Mouse (Mus musculus): ENCODE results near the gene Itpa. TPM values are rescaled to one million over a fixed set of nuclear protein-coding genes. Genes with fewer than 3 reads are reported as not detected.

Gene Itpa
- total RNA-seq, 2 experiments from 2014 or later, result 15.9 to 16.5 TPM

DNA sequence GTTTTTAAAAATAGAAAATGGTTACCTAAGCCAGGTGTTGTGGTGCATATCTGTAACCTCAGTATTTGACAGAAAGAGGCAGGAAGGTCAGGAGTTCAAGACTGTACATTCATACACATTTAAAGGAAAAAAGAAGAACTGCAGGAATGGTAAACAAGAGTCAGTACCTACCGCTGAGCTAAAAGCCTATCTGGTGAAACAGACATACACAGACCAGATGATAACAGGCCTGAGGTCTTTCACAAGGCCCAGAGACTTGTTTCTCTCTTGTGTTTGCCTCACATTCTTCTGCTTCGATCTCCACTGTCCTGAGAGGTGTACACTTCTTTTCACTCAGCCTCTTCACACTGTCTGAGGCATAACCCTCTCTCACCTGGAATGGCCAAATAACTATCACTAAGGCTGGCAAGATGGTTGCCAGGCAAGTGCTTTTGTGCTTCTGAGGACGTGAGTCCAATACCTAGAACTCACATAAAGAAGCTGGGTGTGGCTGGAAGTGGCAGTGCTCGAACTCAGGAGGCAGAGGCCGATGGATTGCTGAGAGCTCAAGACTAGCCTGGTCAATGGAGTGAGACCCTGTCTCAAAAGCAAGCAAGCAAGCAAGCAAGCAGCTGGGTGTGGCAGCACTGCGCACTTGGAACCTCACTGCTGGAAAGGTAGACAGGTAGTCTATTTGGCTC, 11.6 kb upstream of the Itpa start:
- DNase-seq, result no peak

DNA sequence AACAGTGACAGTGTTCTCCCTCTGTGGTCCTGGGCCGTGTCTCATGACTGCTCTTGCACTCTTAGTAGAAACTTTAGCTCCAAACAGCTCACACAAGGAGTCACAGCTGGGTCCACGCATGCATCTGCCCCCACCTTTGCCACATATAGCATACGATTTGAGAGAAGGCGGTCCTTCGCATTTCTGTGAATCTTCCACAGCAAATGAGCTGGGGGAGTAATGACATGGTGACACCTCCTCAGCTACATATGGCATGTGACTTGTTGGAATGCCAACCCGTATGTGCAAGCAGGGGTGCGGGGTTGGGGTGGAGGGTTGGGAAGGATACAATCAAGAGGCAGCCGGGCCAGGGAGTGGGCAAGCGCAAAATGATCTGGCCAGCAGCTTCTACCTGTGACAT, 10.9 kb upstream of the Itpa start:
- no peak for DNase-seq

DNA sequence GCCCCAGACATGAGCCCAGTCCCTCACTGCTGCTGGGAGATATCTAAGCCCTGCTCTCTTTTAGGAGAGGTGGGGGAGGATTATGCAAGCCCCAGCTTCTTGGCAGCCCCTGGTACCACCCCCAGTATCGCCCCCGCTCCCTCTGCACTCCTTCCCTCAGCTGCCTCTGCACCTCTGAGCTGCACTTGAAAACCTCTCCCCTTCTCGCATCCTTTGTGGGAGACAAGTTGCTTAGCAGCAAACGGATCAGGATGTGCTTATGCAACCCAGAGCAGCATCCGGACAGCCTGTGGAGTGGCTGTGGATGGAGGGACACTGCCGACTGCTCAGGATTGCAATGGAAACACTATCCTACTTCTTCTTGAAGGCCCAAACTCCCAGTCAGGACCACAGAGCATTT, 9.9 kb upstream of the Itpa start:
- DNase-seq, result no peak

DNA sequence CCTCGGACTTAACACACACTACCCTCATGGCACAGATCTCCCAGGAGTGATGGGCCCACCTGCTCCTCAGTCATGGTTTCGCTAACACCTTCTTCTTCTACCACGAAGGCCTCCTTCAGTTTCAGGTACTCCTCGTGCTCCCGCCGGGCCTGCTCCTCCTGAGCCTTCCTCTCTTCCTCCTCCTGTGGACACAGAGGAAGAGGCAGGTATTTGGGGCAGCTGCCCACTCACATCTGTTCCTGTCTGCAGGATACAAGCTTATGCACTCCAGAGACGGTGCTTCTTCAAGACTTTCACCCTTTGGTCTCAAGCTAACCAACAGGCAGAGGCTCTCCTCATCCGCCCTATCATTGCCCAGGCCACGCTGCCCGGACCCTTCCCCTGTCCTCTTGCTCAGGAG, 8.9 kb upstream of the Itpa start:
- no peak for DNase-seq

DNA sequence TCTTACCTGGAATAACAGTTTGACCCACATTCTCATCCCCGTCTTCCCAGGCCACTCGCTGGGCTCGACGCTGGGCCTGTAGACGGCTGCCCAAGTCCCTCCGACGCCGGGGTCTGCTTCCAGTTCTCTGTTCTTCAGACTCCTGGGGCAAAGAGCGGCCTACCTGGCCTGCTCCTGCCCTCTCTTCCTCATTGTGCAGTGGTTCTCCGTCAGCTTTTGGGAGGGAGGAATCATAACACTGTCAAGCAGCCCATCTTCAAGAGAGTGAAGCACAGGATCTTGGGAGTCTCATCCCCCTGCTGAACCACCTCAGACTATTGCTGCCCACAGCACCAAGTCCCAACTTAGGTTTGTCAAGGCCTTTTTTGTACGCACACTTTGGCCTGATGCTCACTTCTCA, 4.1 kb upstream of the Itpa start:
- no peak for DNase-seq

DNA sequence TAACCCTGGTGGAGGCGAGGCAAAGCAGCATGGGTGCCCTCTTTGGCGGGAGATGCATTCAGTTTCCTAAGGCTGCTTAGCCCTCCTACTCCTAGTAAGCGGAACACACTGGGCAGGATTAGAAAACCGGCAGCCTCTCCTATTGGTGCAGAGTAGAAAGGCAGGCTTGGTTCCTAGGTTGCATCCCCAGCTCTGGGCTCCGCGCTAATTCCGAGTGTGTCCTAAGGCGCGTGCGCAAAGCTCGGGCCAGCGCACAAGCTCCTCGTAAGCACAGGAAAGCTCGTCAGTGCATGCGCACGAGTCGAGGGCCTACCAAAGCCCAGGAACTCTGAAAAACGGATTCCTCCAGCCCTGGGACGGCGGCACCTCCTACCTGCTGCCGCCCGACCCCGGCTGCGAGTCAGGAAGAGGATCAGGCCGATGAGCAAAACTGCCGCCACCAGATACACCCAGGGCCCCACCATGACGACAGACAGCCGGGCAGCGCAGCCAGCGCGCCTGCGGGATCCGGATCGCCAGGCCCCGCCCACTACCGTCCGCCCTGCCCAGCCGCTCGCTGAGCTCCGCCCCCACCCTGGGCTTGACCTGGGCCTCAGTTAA, 3.2 kb upstream of the Itpa start, which contains the start of gene Ddrgk1:
Ddrgk1 (minus strand) TSS at position 558 of the 600 bp plus-strand sequence.
- DNase-seq, result peak; percentile 92

DNA sequence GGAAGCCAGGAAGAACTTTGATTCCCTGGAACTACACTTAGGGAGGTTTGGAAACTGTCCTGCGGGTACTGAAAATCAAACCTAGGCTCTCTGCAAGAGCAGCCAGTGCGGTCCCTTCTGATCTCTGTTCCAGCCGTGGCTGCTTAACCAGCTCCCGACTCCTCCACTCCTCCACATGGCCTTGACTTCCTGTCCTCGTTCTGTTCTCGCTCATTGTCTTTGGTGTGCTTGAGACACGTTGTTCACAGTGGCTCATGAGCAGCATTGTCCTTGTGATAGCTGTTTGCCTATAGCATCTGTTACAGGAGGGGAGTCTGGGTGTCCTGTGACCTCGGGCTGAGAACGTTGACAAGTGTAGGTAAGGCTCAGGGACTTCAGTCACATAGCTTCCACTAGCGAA, 9.8 kb downstream of the Itpa start:
- DNase-seq, result no peak

DNA sequence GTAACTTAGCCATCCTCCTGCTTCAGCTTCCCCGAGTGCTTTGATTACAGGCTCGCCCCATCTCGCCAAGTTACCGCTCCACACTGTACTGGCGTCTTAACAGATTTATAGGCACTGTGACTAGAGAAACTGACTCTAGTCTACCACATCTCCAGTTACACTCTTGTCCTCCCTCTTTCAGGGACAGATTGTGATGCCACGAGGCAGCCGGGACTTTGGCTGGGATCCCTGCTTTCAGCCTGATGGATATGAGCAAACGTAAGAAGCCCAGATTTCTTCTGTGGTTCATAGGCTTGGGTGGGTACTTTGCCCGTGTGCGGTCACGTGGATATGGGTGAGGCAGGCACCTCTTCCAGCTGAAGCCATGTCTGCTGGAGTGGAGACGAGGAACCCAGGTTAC, 11.7 kb downstream of the Itpa start:
- no peak for DNase-seq

DNA sequence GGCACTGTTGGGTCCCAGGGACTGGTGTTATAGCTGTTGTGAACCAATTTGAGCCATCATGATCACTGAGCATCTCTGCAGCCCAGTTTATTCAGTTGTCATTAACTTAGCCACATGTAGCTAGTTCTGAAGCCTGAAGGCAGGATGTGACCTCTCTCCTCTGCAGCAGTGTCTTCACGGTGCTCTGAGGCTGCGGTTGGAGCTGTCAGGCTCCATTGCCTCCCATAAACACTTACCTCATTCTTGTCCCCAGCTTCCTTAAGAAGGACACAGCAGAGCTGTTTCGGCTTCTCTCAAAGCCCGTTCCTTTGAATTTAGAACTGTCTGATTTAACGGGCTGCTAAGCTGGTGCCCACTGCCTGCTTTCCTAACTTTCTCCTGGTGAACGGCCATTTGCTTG, 12.5 kb downstream of the Itpa start:
- DNase-seq, result no peak

DNA sequence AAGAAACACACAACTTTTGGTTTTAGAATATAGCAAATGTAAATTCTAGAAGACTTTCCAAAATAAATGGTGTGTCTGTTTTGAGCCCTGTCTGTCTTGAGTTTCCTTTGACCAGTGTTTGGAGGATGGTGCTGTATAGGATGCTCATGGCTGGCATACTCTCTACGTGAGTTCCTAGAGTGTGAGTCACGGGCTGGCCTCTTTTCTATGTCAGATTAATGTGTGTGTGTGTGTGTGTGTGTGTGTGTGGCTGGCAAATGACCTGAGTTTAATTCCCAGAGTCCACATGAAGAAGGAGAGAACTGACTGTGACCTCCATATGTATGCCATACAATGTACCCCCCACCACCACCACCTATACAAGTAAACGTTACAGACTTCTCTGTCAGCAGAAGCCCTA, 14.1 kb downstream of the Itpa start:
- DNase-seq, result no peak

DNA sequence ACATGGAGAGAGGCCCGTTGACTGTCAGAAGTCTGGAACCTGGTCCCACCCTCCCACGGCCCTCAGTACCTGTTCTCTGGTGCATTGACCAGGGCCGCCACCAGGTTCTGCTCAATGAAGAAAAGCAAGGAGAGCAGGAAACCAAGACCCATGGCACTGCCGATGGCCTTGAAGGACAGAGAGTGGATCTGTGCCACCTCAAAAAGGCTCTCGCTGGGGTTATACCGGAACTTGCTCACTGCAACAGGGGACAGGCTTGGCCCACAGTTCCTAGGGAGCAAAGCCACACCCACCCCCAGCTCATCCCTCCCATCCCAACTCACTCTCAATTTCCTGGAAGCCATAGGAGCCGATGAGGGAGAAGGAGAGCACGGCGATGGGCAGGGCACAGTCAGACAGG, 18.0 kb downstream of the Itpa start:
- no peak for DNase-seq

DNA sequence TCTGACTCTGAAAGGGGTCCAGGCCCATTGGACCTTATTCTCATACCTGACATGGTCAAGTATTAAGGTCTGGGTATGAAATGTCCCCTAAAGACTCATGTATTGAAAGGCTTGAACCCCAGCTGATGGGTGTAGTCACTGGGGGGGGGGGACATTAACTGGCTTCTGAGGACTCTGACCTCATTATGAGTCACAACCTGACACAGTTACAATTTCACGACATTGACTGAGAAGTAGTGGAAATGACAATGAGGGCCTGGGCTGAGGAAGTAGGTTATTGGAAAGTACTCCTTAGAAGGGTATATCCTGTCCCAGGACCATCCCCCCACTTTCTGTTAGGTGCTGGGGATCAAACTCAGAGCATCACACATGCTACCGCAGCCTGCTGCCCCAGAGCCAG, 21.6 kb downstream of the Itpa start:
- DNase-seq, result no peak

DNA sequence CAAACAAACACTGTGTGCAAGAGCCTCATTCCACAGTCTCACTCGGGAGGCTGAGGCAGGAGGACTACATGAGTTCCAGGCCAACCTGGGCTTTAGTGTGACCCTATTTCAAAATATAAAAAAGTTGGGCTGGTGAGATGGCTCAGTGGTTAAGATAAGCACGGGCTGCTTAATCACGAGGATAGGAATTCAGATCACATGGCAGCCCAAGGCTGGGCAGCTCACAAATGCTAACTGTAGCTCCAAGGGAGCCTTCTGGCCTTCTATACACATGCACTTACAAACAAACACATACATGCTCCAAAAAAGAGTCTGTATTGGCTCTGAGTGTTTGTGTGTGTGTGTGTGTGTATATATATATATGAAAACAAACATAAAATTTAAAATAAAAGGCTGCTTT, 26.2 kb downstream of the Itpa start:
- no peak for DNase-seq

DNA sequence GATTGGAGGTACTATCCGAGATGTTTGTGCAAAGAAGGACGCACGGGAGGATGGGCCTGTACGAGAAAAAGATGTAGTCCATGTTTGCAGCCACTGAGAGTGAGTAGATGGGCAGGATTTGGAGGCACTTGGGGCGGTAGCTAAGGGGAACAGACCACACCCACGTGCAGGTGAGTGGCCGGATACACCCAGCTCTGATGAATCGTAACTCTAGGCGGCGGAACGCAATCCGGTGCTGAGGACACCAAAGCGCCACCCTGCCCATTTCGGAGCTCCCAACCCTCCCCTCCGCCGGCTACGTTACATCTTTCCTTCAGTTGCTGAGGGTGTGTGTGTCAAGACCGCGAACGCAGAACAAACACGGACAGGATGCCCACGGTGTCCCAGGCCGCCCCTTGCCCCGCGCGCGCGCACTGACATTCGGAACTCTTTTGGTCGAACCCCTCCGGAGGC, 29.3 kb downstream of the Itpa start:
- peak; percentile 16 for DNase-seq

DNA sequence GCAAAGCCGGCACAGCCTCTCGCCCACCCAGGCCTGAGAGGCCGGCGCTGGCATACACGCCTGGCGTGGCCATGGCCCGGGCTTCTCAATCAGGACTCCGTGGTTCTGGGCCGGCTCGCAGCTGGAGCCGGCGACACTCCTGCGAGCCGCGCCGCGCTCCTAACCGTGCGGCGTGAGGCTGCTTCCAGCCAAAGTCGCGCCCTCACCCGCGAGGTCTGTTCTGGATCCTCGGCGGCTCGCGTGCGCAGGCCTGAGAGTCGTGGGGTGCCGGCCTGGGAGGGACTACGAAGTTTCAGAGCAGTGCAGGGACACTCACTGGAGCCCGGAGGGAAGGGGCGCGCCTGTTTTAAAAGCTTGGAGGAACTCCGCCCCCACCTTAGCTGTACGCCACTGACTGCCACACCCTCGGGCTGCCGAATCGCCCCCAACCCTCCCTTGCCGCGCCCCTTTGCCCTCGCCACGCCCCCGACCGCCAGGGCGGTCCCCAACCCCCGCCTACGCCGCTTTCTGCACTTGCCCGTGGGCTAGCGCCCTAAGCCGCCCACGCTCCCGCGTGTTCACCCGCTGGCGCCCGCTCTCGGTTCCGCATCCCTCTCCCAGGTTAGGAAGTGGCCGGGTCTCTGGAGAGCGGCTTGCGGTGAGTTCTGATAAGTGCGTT, 29.9 kb downstream of the Itpa start, which contains the start of gene Slc4a11:
Slc4a11 (minus strand) TSS at position 367 of the 658 bp plus-strand sequence.
- DNase-seq, result peak; percentile 51

DNA sequence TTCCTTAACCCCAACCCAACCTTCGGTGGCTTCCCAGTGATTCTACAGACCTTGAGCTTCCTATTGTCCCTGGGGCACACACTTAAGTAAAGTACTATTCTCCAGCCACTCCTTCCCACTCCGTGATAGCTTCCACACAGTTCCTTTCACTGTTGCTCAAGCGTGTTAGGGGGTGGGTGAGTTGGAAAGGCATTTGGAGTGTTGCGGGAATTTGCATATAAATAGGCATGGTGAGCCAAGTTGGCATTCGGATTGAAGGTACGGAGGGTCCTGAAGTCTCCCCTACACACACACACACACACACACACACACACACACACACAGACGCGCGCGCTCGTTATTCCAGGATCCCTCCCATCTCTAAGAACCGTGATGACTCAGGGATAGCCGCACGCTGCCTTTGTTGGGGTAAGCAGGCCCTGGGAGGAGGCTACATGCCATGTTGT, 30.4 kb downstream of the Itpa start:
- no peak for DNase-seq

DNA sequence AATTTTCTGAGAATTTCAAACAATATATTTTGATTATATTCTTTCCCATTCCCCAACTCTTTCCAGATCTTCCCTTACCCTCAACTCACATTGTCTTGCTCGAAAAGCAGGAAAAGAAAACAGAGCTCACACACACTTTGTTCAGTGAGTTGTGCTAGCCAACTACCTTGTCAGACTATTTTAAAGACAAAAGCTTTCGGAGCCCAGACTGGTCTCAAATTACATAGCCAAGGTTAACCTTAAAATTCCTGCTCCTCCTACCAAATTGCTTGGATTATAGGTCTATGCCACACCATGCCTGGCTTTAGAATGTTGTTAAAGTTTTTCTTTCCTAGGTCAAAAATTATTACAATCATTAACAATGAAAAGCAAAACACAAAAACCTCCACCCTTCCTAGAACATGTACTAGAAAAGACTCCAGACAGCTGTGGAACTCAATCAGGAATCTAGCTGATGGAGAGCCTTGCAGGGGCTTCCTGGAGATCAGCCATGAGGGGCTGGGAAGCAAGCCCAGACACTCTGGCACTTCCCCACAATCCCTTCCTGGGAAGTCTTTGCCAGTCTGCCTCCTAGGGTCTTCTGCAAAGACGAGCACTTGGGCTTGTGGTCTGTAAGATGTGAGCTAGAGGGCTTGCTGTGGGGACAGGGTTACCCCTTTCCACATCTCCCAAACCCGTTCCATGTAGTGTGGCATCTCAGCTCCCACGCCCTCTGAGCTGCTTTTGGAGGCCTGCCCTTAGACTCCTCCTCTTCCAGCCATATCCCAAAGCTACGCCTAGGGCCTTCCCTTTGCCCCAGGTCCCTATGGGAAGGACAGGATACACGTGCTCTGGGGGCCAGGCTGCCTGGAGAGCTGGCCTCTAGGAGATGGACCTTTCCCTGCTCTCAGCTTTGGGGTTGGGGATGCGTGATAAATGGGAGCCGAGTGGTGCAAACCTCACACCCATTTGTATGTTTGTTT, 36.9 kb downstream of the Itpa start:
- DNase-seq, result no peak

DNA sequence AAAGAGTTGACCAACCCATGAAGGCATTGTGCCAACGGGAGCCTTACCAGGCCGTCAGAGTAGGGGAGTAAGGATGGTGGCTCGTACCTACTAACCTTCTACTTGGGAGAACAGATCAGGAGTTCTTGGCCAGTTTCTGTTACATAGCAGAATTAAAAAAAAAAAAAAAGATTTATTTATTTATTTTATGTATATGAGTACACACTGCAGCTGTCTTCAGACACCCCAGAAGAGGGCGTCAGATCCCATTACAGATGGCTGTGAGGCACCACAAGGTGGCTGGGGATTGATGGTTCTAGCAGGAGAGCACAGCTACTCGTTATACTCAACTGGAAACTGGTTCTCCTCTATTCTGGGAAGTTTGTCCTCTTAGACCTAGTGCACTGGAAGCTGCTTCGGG, 37.8 kb downstream of the Itpa start:
- DNase-seq, result no peak

DNA sequence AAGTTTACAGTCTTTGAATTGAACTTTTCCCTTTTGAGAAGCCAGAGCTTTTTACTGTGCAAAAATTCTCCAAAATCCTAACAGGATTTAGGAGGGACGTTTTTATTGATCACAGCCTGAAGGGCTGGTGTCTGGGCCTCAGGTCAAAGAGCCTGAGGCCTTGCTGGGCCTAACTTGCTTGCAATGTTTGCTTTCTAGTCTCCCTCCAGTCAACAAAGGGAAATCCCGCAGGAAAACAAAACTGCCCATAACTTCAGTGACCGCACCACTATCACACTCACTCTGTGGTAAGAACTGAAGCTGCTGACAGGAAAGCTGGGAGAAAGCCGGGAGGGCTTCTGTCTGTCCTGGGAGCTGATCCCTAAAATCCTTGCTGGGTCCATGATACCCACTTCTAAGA, 39.2 kb downstream of the Itpa start:
- no peak for DNase-seq

DNA sequence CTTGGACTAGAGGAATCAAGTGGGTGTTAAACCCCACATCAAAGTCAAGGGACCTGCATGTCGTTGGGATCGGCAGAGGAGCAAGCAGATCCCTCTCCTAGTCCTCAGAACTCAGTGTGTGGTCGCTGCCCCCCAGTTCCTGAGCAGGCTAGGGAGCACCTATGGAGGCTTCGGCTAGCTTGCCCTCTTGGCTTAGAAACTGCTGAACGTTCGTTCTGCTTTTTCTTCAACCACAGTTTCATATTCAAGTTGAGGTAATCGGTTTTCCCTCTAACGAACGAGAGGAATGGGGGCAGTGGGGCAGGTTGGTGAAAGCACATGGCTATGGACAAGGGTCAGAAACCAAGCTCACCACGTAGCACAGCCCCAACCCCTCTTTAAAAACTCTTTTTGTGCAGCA, 39.6 kb downstream of the Itpa start:
- DNase-seq, result no peak

DNA sequence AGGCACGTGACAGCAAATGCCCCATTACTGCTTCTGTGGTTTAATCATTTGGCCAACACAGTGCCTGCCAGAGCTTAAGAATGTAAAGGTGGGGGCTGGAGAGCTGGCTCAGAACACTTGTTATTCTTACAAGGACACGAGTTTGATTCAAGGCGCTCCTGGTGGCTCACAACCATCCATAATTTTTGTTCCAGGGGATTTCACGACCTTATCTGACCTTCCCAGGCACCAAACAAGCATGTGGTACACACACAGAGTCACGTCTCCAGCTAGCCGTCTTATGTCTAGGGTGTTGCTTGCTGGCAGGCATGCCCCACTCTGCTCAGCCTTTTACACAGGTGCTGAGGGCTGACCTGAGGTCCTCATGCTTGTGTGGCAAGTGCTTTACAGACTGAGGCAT, 50.5 kb downstream of the Itpa start:
- no peak for DNase-seq

DNA sequence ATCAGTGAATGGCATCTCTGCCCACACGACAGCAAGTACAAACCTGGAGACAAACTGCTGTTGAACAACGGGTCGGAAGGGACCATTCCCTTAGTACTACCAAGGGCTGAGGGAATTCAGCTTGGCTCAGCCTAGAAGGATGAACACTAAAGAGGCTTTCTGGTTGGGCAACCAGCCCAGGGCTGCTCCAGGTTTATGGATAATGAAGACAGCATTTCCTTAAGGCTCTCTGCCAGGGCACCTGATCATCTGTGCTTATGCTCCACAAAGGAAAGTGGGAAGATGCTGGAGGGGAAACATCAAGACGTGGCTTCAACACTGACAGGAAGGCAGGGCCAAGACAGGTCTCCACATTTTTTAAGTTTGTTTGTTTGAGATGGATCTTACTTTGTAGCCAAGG, 57.0 kb downstream of the Itpa start:
- no peak for DNase-seq

All from gastrocnemius, postnatal 10 days (tissue).